Mouse (Mus musculus): ENCODE results near the gene Ano4. TPM values are rescaled to one million over a fixed set of nuclear protein-coding genes. Genes with fewer than 3 reads are reported as not detected.
A peak's percentile ranks its signal among the peaks of the same experiment; 100 is the strongest.
"Not testable (repeated sequence)": the region's sequence is repeated elsewhere in the genome, so short reads cannot be mapped to it uniquely, and the experiment has no call there.

Ano4 gene
- polyA plus RNA-seq, 1 experiment from 2014 or later = not detected

DNA sequence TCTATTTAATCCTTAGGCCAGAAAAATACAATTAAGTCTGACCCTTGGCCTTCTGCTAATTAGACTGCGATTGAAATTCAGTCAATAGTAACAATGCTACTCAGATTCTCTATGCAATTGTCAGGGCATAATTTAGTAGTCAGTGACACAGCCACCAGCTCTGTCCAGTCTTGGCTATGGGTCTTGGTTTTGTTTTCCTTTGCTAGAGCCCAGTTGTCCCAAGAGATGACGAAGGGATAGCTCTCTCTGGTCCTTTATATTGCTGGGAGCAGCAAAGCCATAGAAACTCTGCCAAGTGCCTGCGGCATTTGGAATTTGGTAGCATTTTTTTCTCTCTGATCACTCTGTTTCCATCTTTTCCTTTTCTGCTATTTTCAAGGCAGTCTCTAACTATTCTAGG is 288.7 kb downstream of the Ano4 start:
- ChIA-PET CTCF (no interaction called here), POLR2A (no interaction called here)
- ATAC-seq = no peak
- no peak for DNase-seq (ENCODE audit: low read depth, low spot score)
- no peak for TF ChIP-seq CTCF (IDR thresholded peaks at IDR 0.05)
- no peaks in the 10 kb centered on the region for H3K27me3 ChIP-seq
- in situ Hi-C loops (cut with MboI; ENCODE audit: low pct_unique_long_range_greater_than_20kb) = no loop called here

DNA sequence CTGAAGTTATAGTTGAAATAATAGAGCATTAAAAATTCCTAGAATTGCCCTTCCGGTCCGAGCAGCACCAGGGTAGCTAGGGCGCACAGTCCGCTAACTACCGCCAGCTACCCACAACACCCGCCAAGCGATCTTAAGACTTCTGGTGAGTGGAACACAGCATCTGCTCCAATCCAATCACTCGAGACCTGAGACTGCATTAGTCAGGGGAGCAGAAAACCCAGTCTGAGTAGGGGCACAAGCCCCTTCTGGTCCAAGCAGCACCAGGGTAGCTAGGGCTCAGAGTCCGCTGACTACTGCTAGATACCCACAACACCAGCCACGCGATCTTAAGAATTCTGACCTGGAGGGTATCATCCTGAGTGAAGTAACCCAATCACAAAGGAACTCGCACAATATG is 299.6 kb downstream of the Ano4 start:
- POLR2A ChIA-PET; CTCF ChIA-PET; DNase-seq (ENCODE audit: low read depth, low spot score); ATAC-seq; in situ Hi-C loops (cut with MboI; ENCODE audit: low pct_unique_long_range_greater_than_20kb); H3K27me3 ChIP-seq: not testable (repeated sequence)

DNA sequence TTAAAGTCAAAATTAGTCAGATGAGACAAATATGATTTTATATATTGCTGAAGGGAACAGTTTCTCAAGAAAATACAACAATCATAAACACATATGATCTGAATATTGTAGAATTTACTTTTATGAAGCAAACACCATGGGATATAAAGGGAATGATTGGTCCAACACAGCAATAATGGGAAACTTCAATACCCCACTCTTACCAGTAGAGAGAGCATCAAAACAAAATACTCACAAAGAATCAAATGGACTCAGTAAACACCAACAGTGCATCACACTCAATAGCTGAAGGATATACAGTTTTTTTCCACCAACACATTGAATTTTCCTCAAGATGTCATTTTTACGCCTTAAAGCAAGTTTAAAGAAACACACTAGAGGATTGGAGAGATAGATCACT is 300.4 kb downstream of the Ano4 start:
- CTCF ChIA-PET = interaction anchor here (1.1 kb wide), 1 partner anchor 10 kb away, joined by 3 read pairs; no protein-coding TSS in a partner anchor
- TF ChIP-seq CTCF (IDR thresholded peaks at IDR 0.05) = peak; percentile 11
- POLR2A ChIA-PET = no interaction called here
- DNase-seq (ENCODE audit: low read depth, low spot score) (no peak), ATAC-seq (no peak)
- peaks cover 3% of the 10 kb centered on the region for H3K27me3 ChIP-seq
- in situ Hi-C loops (cut with MboI; ENCODE audit: low pct_unique_long_range_greater_than_20kb) = no loop called here

DNA sequence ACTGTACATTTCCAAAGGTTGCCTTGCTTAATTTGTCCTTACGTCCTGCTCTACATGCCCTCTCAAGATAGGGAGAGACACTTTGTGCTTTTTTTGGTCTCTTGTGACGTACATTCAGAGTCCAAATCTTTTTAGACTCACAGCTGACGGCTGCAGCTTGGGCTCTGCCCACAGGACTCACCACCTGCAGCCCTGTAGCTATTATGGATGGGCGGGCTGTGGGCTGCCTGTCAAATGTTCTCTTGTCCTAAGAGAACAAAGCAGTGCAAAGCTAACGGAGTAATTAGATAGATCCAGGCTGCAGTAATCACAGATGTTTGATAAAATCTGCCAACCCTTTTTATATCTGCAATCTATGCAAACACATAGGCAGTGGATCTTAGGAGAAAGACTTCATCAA is 325.6 kb downstream of the Ano4 start:
- TF ChIP-seq CTCF (IDR thresholded peaks at IDR 0.05) = no peak
- ChIA-PET CTCF (no interaction called here), POLR2A (no interaction called here)
- H3K27me3 ChIP-seq = peaks cover 11% of the 10 kb centered on the region
- in situ Hi-C loops (cut with MboI; ENCODE audit: low pct_unique_long_range_greater_than_20kb) = no loop called here
- DNase-seq (ENCODE audit: low read depth, low spot score) (no peak), ATAC-seq (no peak)

DNA sequence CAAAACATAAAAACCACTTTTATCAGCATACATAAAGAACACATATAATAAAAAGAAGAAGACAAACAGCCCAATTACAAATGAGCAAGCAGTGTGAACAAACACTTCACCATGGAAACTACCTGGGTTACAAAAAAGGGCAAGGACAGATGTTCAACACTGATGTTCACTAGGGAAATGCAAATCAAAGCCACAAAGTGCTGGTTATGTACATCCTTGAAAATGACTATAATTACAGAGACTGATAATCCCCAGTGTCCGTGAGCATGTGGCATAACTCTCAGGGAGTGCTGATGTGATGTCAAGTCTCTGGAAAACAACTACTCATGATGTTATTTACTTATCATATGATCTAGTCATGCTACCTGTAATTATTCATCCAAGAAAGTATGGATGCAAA is 336.3 kb downstream of the Ano4 start:
- CTCF ChIA-PET = no interaction called here
- in situ Hi-C loops (cut with MboI; ENCODE audit: low pct_unique_long_range_greater_than_20kb) = loop anchor here (10.0 kb wide), 1 partner anchor 164 kb away; no protein-coding TSS in a partner anchor
- POLR2A ChIA-PET = no interaction called here
- no peak for TF ChIP-seq CTCF (IDR thresholded peaks at IDR 0.05)
- ATAC-seq (no peak), DNase-seq (ENCODE audit: low read depth, low spot score) (no peak)
- no peaks in the 10 kb centered on the region for H3K27me3 ChIP-seq

DNA sequence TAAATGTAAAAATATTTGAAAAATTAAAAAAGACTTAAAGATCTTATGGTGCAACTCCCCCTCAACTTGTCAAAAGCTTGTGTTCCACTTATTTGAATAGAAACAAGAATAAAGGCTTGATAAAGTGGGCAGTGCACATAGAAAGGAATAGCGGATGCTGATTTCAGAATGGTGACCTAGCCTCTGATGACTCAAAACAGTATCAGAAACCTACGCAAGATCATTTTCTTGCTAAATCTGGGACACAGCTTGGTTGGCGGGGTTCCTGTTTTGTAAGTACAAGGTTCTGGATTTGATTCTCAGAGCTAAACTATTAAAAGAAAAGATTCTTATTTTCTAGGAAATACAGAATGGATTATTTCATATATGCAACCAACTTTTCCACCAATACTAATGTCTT is 340.0 kb downstream of the Ano4 start:
- ATAC-seq (no peak), DNase-seq (ENCODE audit: low read depth, low spot score) (no peak)
- in situ Hi-C loops (cut with MboI; ENCODE audit: low pct_unique_long_range_greater_than_20kb) = loop anchor here (10.0 kb wide), 1 partner anchor 160 kb away; no protein-coding TSS in a partner anchor
- CTCF ChIA-PET = no interaction called here
- no peak for TF ChIP-seq CTCF (IDR thresholded peaks at IDR 0.05)
- POLR2A ChIA-PET = no interaction called here
- no peaks in the 10 kb centered on the region for H3K27me3 ChIP-seq

DNA sequence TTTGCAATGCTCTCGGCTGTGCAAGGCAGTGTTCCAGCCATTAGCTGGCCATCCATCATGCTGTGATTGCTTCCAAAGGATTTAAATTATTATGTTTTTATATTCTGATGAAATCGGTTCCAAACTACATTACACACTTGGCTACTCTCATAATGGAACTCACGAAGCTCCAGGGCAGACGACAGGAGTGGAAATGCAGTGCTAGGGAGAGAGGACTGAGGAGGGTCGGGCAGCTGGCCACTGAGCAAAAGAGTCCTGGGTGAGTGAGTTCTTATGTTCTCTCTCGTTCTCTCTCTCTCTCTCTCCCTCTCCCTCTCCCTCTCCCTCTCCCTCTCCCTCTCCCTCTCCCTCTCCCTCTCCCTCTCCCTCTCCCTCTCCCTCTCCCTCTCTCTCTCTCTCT is 357.6 kb downstream of the Ano4 start:
- in situ Hi-C loops (cut with MboI; ENCODE audit: low pct_unique_long_range_greater_than_20kb) = loop anchor here (25.0 kb wide), 1 partner anchor 625 kb away; no protein-coding TSS in a partner anchor
- CTCF ChIA-PET = no interaction called here
- no peak for ATAC-seq

DNA sequence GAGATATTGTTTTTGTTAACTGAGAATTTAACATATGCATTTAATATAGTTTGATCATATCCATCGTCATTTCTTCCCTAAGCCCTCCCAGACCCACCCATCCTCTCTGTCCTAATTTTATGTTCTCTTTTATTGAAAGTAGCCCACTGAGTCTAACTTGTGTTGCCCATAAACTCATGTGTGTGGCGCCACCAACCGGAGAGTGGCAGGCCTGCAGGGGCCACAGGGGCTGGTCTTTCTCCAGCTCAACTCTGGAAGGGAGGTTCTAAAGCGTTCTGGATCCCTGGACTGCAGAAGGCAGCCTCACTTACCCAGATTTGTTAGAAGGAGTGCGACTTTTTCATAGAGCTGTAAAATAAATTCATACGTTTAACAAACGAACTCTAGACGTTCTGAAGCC is 361.1 kb downstream of the Ano4 start:
- TF ChIP-seq CTCF (IDR thresholded peaks at IDR 0.05) = peak; percentile 67
- in situ Hi-C loops (cut with MboI; ENCODE audit: low pct_unique_long_range_greater_than_20kb) = loop anchor here (25.0 kb wide), 1 partner anchor 621 kb away; no protein-coding TSS in a partner anchor
- DNase-seq (ENCODE audit: low read depth, low spot score) (no peak), ATAC-seq (peak; percentile 62)
- H3K27me3 ChIP-seq = peaks cover 10% of the 10 kb centered on the region
- POLR2A ChIA-PET = no interaction called here
- CTCF ChIA-PET = interaction anchor here (1.0 to 1.1 kb wide), 2 partner anchors 30 to 225 kb away, joined by 3 to 4 read pairs; no protein-coding TSS in a partner anchor

More for the DNA sequence above, 357.6 kb downstream of the Ano4 start:
- DNase-seq (ENCODE audit: low read depth, low spot score) = no peak
- peaks cover 10% of the 10 kb centered on the region for H3K27me3 ChIP-seq
- POLR2A ChIA-PET = no interaction called here
- TF ChIP-seq CTCF (IDR thresholded peaks at IDR 0.05) = no peak

DNA sequence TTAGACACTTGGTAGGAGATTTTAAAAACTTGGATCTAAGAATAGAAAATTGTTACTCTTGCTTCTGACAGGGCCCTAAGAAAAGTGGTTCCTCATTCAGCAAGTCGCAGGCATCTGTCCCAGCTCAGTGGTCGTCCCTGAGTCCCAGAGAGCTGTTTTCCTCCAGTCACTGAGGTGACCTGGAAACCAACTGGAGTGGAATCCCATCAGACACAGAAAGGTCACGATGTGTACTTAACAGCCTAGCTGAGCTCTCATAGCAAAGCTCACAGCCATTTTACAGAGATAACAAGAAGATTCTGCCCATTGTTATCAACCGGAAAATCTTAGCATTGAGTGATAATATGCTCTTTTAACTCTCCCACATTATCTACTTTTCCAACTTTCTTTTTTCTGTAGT is 365.1 kb downstream of the Ano4 start:
- POLR2A ChIA-PET = no interaction called here
- CTCF ChIA-PET = interaction anchor here (1.3 kb wide), 1 partner anchor 8 kb away, joined by 4 read pairs; no protein-coding TSS in a partner anchor
- TF ChIP-seq CTCF (IDR thresholded peaks at IDR 0.05) = no peak
- in situ Hi-C loops (cut with MboI; ENCODE audit: low pct_unique_long_range_greater_than_20kb) = loop anchor here (25.0 kb wide), 1 partner anchor 617 kb away; no protein-coding TSS in a partner anchor
- H3K27me3 ChIP-seq = no peaks in the 10 kb centered on the region
- no peak for DNase-seq (ENCODE audit: low read depth, low spot score)
- ATAC-seq = no peak

DNA sequence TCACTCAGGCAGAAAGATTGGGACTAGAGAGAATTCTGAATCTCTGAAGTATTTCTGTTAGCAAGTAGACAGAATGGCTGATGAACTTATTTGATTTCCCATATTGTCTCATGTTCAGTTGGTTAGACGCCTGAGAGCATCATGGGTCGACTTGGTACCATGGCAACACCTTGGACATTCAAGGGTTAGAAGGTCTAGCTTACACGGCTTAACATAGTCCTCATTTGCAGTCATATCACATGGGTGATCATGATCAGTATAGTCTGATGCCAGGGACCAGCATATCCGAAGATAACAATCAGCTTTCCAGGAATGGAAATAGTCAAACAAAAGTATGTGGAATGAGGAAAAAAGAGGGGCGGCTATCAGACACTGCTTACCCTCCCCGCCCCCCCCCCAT is 365.6 kb downstream of the Ano4 start:
- no peak for TF ChIP-seq CTCF (IDR thresholded peaks at IDR 0.05)
- POLR2A ChIA-PET = no interaction called here

DNA sequence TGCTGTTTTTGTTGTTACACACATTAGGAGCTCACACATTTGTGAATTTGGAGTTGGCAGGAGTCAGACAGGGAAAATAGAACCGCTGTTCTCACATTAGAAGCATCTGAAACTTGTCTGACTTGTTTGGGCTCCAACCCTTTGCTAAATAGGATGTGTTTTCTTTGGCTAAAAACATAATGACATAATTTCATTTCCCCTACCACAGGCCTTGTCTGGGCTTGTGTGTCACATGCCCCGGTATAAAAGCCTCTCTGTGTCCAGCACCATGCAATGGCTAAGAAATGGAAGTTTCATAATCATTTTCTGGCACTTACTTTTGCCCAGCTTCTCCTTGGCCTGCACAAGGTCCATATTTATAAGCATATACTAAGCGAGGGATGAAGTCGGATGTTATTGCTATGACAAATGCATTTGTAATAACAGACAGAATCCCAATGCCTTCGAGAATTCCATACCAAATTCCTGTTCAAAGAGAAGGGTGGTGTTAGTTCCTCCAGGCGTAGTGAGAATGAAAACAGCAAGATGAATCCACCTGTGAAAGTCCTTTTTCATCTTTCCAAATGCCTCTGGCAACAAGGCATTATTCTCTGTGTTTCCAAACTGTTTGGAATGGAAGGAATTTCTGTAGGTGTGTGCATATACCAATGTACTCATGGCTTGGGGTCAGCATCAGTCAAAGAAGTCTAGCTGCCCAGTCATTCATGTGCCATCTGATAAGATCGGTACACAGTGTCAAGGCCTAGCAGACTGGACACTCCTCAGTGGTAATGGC is 373.4 kb downstream of the Ano4 start:
- POLR2A ChIA-PET = no interaction called here
- ATAC-seq = no peak
- CTCF ChIA-PET = no interaction called here
- TF ChIP-seq CTCF (IDR thresholded peaks at IDR 0.05) = no peak
- no peak for DNase-seq (ENCODE audit: low read depth, low spot score)
- H3K27me3 ChIP-seq = no peaks in the 10 kb centered on the region
- in situ Hi-C loops (cut with MboI; ENCODE audit: low pct_unique_long_range_greater_than_20kb) = no loop called here

More for the DNA sequence above, 365.6 kb downstream of the Ano4 start:
- DNase-seq (ENCODE audit: low read depth, low spot score) = no peak
- CTCF ChIA-PET = interaction anchor here (1.3 kb wide), 1 partner anchor 9 kb away, joined by 4 read pairs; no protein-coding TSS in a partner anchor
- no peak for ATAC-seq
- in situ Hi-C loops (cut with MboI; ENCODE audit: low pct_unique_long_range_greater_than_20kb) = loop anchor here (25.0 kb wide), 1 partner anchor 617 kb away; no protein-coding TSS in a partner anchor
- no peaks in the 10 kb centered on the region for H3K27me3 ChIP-seq
